Mouse (Mus musculus): ENCODE data around the gene Bex3. TPM values are rescaled to one million over a fixed set of nuclear protein-coding genes. Genes with fewer than 3 reads are reported as not detected.
"Not testable (repeated sequence)": the region's sequence is repeated elsewhere in the genome, so short reads cannot be mapped to it uniquely, and the experiment has no call there.

Bex3 gene
- polyA plus RNA-seq, 1 experiment = 440 TPM

- no peak for TF ChIP-seq POLR2A (IDR thresholded peaks at IDR 0.05; ENCODE audit: extremely low read depth, insufficient read depth, low read length)
- no peak for TF ChIP-seq CTCF (IDR thresholded peaks at IDR 0.05; ENCODE audit: extremely low read depth, insufficient read depth, low read length)
- H3K4me3 ChIP-seq (ENCODE audit: insufficient read depth, low read length) = no peak overlapping the region
- no peak overlapping the region for H3K27ac ChIP-seq (ENCODE audit: insufficient read depth, low read length)
- H3K4me1 ChIP-seq (ENCODE audit: control insufficient read depth, insufficient read depth, low read length) = no peaks in the 10 kb centered on the region
These were observed 17.9 kb upstream of the Bex3 start for GRCm38 (mm10) chrX:136252023-136252729.

GRCm38 (mm10) chrX:136267720-136268119 lies 2.3 kb upstream of the Bex3 start:
- Histone ChIP-seq H3K4me1 (ENCODE audit: control insufficient read depth, insufficient read depth, low read length) (peaks cover 2% of the 10 kb centered on the region; the same call in 1 of the 2 replicates), H3K4me3 (ENCODE audit: insufficient read depth, low read length) (no peak overlapping the region), H3K27ac (ENCODE audit: insufficient read depth, low read length) (no peak overlapping the region)
- no peak for TF ChIP-seq CTCF (IDR thresholded peaks at IDR 0.05; ENCODE audit: extremely low read depth, insufficient read depth, low read length)
- TF ChIP-seq POLR2A (IDR thresholded peaks at IDR 0.05; ENCODE audit: extremely low read depth, insufficient read depth, low read length) = no peak

DNA sequence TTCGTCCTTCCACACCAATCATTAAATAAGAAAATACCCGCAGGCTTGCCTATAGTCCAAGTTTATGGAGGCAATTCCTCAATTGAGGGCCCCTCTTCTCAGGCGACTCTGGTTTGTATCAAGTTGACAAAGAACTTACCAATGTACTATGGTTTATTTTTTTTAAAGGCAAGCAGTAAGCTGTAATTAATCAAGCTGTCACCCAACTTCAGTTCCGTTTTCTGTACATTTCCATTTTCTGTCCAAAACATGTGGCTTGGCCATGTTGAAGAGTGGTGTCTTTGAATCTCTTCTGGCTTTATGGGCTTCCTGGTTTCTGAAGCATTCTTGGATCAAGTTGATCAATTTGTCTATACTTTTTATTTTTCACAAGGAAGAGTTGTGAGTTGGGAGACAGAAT lies 1.9 kb upstream of the Bex3 start:
- Histone ChIP-seq H3K4me3 (ENCODE audit: insufficient read depth, low read length) (no peak overlapping the region), H3K27ac (ENCODE audit: insufficient read depth, low read length) (no peak overlapping the region), H3K4me1 (ENCODE audit: control insufficient read depth, insufficient read depth, low read length) (peaks cover 2% of the 10 kb centered on the region; the same call in 1 of the 2 replicates)
- TF ChIP-seq CTCF (IDR thresholded peaks at IDR 0.05; ENCODE audit: extremely low read depth, insufficient read depth, low read length) (no peak), POLR2A (IDR thresholded peaks at IDR 0.05; ENCODE audit: extremely low read depth, insufficient read depth, low read length) (no peak)

DNA sequence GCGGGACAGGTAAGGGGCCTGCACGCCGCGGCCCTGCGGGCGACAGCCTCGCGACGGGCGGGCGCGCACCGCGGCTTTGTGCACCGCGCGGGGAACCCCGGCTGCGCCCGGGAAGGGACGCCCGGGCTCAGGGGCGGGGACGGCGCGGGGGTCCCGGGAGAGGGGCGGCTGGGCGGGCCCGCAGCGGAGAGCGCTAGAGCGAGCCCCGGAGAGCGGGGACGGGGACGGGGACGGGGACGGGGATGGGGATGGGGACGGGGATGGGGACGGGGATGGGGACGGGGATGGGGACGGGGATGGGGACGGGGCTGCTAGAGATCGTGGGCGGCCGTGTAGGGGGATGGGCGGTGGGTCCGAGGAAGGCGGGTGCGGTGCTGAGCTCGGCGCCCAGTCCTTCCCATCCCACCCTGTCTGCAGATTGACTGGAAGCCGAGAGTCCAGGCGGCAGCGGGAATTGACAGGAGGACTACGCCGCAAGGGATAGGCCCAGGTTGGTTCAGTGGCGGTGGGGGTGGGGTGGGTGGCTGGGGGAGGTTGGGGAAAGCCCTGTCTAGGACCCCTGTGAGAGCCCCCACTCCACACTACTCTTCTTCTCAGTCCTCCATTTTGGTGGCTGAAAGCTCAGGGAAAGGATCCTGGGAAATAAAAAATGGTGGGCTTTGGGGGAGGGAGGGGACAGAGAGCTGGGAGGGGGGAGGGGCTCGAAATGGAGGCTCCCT lies 499 bp downstream of the Bex3 start:
- H3K27ac ChIP-seq (ENCODE audit: insufficient read depth, low read length); H3K4me1 ChIP-seq (ENCODE audit: control insufficient read depth, insufficient read depth, low read length): not testable (repeated sequence)
- H3K4me3 ChIP-seq (ENCODE audit: insufficient read depth, low read length) = peak overlapping the region; percentile 65

GRCm38 (mm10) chrX:136274542-136274941 lies 4.5 kb downstream of the Bex3 start:
- Histone ChIP-seq H3K4me3 (ENCODE audit: insufficient read depth, low read length) (no peak overlapping the region), H3K27ac (ENCODE audit: insufficient read depth, low read length) (no peak overlapping the region), H3K4me1 (ENCODE audit: control insufficient read depth, insufficient read depth, low read length) (peaks cover 2% of the 10 kb centered on the region; the same call in 1 of the 2 replicates)
- TF ChIP-seq CTCF (IDR thresholded peaks at IDR 0.05; ENCODE audit: extremely low read depth, insufficient read depth, low read length) (no peak), POLR2A (IDR thresholded peaks at IDR 0.05; ENCODE audit: extremely low read depth, insufficient read depth, low read length) (no peak)

DNA sequence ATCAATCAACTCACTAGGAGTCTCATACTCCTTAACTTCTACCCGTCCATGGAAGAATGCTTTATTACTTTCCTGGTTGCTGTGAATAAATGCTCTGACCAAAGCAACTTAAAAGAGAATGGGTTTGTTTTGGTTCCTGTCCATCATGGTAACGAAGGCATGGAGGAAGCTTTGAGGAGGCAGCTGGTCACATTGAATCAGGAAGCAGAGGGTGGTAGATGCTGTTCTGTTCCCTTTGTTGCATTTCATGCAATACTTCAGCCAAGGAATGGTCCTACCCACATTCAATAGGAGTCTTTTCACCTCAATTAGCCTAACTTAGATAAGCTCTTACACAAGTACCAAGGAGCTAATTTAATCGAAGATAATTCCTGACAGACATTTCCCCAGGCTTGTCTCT lies 5.3 kb downstream of the Bex3 start:
- TF ChIP-seq CTCF (IDR thresholded peaks at IDR 0.05; ENCODE audit: extremely low read depth, insufficient read depth, low read length) (no peak), POLR2A (IDR thresholded peaks at IDR 0.05; ENCODE audit: extremely low read depth, insufficient read depth, low read length) (no peak)
- no peak overlapping the region for H3K27ac ChIP-seq (ENCODE audit: insufficient read depth, low read length)
- H3K4me1 ChIP-seq (ENCODE audit: control insufficient read depth, insufficient read depth, low read length) = peaks cover 2% of the 10 kb centered on the region; the same call in 1 of the 2 replicates
- H3K4me3 ChIP-seq (ENCODE audit: insufficient read depth, low read length) = no peak overlapping the region

GRCm38 (mm10) chrX:136277577-136277976 lies 7.5 kb downstream of the Bex3 start:
- TF ChIP-seq CTCF (IDR thresholded peaks at IDR 0.05; ENCODE audit: extremely low read depth, insufficient read depth, low read length) (no peak), POLR2A (IDR thresholded peaks at IDR 0.05; ENCODE audit: extremely low read depth, insufficient read depth, low read length) (no peak)
- H3K4me1 ChIP-seq (ENCODE audit: control insufficient read depth, insufficient read depth, low read length) = no peaks in the 10 kb centered on the region

GRCm38 (mm10) chrX:136278401-136278800 lies 8.3 kb downstream of the Bex3 start:
- no peak overlapping the region for H3K27ac ChIP-seq (ENCODE audit: insufficient read depth, low read length)
- H3K4me3 ChIP-seq (ENCODE audit: insufficient read depth, low read length) = no peak overlapping the region
- no peaks in the 10 kb centered on the region for H3K4me1 ChIP-seq (ENCODE audit: control insufficient read depth, insufficient read depth, low read length)
- TF ChIP-seq CTCF (IDR thresholded peaks at IDR 0.05; ENCODE audit: extremely low read depth, insufficient read depth, low read length) (no peak), POLR2A (IDR thresholded peaks at IDR 0.05; ENCODE audit: extremely low read depth, insufficient read depth, low read length) (no peak)

More at GRCm38 (mm10) chrX:136277577-136277976, 7.5 kb downstream of the Bex3 start:
- Histone ChIP-seq H3K4me3 (ENCODE audit: insufficient read depth, low read length) (no peak overlapping the region), H3K27ac (ENCODE audit: insufficient read depth, low read length) (no peak overlapping the region)

DNA sequence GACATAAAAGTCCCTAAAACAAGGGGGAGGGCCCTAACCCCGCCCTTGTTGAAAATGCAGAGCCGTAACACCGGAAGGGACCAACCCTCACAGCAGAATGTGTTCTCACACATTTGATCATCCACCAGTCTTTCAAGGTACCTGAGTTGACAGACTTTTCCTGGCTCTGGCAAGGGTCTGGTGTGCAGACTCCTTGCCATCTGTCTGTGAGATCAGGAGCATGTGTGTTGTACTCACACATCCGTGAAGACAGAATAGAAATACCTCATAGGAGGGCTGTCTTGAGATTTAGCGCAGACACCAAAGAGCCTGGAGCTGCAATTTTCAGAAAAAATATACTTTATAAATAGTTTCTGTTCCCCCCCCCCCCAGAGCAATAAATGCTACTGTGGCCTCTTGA lies 9.4 kb downstream of the Bex3 start:
- TF ChIP-seq CTCF (IDR thresholded peaks at IDR 0.05; ENCODE audit: extremely low read depth, insufficient read depth, low read length) = no peak
- no peak for TF ChIP-seq POLR2A (IDR thresholded peaks at IDR 0.05; ENCODE audit: extremely low read depth, insufficient read depth, low read length)
- no peak overlapping the region for H3K27ac ChIP-seq (ENCODE audit: insufficient read depth, low read length)
- H3K4me1 ChIP-seq (ENCODE audit: control insufficient read depth, insufficient read depth, low read length) = no peaks in the 10 kb centered on the region
- H3K4me3 ChIP-seq (ENCODE audit: insufficient read depth, low read length) = no peak overlapping the region

GRCm38 (mm10) chrX:136290817-136291281 lies 20.8 kb downstream of the Bex3 start:
- H3K4me1 ChIP-seq (ENCODE audit: control insufficient read depth, insufficient read depth, low read length) = no peaks in the 10 kb centered on the region
- H3K4me3 ChIP-seq (ENCODE audit: insufficient read depth, low read length) = no peak overlapping the region
- TF ChIP-seq POLR2A (IDR thresholded peaks at IDR 0.05; ENCODE audit: extremely low read depth, insufficient read depth, low read length) = no peak
- no peak for TF ChIP-seq CTCF (IDR thresholded peaks at IDR 0.05; ENCODE audit: extremely low read depth, insufficient read depth, low read length)
- peak overlapping the region; percentile 77 for H3K27ac ChIP-seq (ENCODE audit: insufficient read depth, low read length)

Measured in cortical plate, adult 2 months (tissue).